Mouse (Mus musculus): Measurements from ENCODE around the gene Tm9sf3. TPM values are rescaled to one million over a fixed set of nuclear protein-coding genes. Genes with fewer than 3 reads are reported as not detected.
A peak's percentile ranks its signal among the peaks of the same experiment; 100 is the strongest.

Gene Tm9sf3
- polyA plus RNA-seq, 1 experiment from 2014 or later: 147 TPM

DNA sequence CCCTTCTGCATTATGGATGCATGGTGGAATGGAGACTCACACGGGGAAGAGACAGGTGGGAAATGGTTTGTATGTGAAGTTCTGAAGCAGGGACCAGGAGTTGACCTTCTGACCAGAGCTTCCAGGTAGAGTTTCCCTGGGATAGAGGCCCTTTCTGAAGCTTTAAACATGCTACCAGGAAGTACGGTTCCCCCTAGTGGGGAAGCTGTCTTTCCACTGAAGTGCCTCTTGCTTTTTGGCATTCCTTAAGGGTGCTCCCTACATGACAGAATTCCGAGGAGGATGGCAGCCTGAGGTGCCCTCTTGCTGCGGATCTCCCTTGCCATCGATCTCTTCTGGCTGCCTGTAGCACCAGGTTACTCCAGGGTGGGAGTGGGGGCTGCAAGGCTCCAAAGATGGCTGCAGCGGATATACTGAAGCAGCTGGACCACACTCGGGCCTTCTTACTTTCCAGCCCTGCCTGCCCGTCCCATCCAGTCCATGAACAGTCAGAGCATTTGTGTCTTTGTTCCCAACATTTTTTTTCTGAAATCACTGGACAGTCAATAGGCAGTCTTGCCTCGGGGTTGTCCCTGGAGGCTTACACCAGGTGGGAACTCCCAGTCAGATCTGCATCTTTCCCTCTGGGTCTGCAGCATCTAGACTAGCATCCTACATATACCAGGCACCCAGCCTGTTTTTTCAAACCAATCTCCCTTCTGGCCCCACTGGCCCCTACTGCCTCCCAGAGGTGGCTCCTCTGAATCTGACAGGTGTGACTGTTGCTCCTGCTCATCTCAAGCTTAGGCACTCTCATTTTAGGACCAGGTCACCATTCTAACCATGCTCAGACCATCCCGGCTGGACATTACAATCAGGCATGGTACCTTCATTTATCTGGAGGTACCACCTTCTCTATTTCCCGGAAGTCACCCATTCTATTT, 59.4 kb downstream of the Tm9sf3 start:
- no peaks in the 10 kb centered on the region for H3K9me3 ChIP-seq
- H3K4me3 ChIP-seq: no peak overlapping the region
- no peak for ATAC-seq (ENCODE audit: insufficient number of reproducible peaks, low FRiP score, low TSS enrichment, low read depth)
- 0 out of 2 replicates have a peak, but pooled peaks cover 3% of the 10 kb centered on the region for H3K36me3 ChIP-seq
- peaks cover 18% of the 10 kb centered on the region for H3K4me1 ChIP-seq
- WGBS: 63% methylated on average over 11 of the region's 11 CpGs
- H3K9ac ChIP-seq: no peak overlapping the region
- H3K27ac ChIP-seq: no peak overlapping the region
- H3K27me3 ChIP-seq: peaks cover 57% of the 10 kb centered on the region
- no peak overlapping the region for H3K4me2 ChIP-seq

DNA sequence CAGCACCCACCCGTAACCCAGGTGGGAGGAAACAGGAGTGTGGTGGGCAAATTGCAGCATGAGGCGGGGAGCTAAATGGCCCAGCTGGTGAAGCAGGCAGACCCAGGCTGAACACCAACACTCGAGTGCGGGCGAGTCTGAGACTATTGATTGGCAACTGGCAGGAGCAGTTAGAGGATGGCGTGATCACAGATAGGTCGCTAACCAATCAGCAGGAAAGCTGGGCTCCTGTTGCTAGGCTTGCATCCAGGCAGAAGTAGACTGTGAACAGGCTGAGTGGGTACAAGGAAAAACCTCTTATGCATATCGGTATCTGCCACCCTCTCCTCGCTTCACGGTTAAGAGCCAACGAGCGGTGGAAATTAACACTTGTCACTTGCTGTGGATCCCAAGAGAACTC, 66.2 kb downstream of the Tm9sf3 start:
- no peak for ATAC-seq (ENCODE audit: insufficient number of reproducible peaks, low FRiP score, low TSS enrichment, low read depth)
- no peaks in the 10 kb centered on the region for H3K36me3 ChIP-seq
- WGBS: 83% methylated on average over 12 of the region's 12 CpGs
- no peak overlapping the region for H3K4me3 ChIP-seq
- no peak overlapping the region for H3K27ac ChIP-seq
- no peak overlapping the region for H3K9ac ChIP-seq
- H3K4me1 ChIP-seq: peaks cover 4% of the 10 kb centered on the region; the same call in 1 of the 2 replicates
- H3K9me3 ChIP-seq: no peaks in the 10 kb centered on the region
- H3K27me3 ChIP-seq: peaks cover 3% of the 10 kb centered on the region; the same call in 1 of the 2 replicates
- H3K4me2 ChIP-seq: no peak overlapping the region

DNA sequence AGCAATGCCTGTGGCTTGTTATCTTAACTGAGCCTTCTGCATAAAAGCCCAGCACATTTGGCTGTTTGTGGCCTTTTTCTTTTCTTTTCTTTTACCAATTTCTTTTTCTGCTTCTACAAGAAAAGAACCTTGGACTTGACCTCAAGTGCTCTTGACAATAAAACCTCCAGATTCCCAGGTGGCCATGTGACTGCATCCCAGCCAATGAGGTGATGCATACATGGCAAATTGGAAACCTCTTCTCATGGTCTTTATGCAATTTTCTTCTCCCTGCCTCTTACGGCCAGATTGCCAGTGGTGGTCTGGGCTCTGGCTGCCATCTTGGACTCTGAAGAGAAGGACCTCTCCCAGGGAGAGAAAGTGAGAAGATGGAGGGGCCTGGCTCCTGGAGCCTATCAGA, 70.4 kb downstream of the Tm9sf3 start:
- Histone ChIP-seq H3K36me3 (no peaks in the 10 kb centered on the region), H3K27ac (no peak overlapping the region), H3K9ac (no peak overlapping the region), H3K4me1 (peaks cover 4% of the 10 kb centered on the region; the same call in 1 of the 2 replicates), H3K27me3 (no peaks in the 10 kb centered on the region), H3K9me3 (no peaks in the 10 kb centered on the region), H3K4me3 (no peak overlapping the region), H3K4me2 (no peak overlapping the region)
- ATAC-seq (ENCODE audit: insufficient number of reproducible peaks, low FRiP score, low TSS enrichment, low read depth): no peak
- 75% methylated on average over 1 of the region's 1 CpGs for WGBS

DNA sequence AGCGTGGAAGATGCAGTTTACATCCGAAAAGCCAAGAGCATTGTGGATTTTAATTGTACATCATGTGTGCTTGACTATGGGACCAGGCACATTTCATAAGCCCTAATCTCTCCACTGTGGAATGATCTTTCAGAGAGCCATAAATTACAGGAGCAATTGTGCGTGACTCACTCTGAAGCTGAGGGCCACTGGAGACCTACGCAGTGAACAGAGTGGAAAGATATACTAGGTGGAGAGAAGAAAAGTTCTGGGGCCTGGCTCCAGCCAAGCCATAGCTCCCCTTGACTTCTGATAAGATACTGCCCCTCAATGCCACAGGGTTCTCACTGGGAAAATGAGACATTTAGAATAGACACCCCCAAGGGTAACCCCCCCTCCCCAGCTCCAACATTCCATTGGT, 70.8 kb downstream of the Tm9sf3 start:
- no peak overlapping the region for H3K4me2 ChIP-seq
- no peaks in the 10 kb centered on the region for H3K9me3 ChIP-seq
- ATAC-seq (ENCODE audit: insufficient number of reproducible peaks, low FRiP score, low TSS enrichment, low read depth): no peak
- no peaks in the 10 kb centered on the region for H3K36me3 ChIP-seq
- no peak overlapping the region for H3K4me3 ChIP-seq
- H3K27me3 ChIP-seq: no peaks in the 10 kb centered on the region
- H3K4me1 ChIP-seq: peaks cover 4% of the 10 kb centered on the region; the same call in 1 of the 2 replicates
- H3K9ac ChIP-seq: no peak overlapping the region
- WGBS: 80% methylated on average over 4 of the region's 4 CpGs
- H3K27ac ChIP-seq: no peak overlapping the region

DNA sequence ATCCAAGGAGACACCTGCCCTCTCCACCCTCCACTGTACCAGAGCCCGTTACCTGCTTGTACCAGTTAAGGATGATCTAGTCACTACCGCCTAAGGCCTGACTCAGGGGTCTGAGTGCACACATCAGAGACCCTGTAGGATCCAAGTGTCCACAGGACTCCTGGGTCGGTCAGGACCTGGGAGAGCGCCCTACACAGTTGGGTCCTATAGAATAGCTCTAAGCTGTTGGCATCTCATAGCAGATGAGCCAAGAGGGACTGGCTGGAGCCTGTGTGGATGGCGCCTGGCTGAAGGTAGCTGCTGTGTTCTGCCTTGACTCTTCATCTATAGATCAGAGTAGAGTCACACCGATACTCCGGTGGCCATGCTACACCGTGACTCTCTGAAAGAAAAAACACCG, 72.1 kb downstream of the Tm9sf3 start:
- Histone ChIP-seq H3K27ac (no peak overlapping the region), H3K4me1 (peaks cover 4% of the 10 kb centered on the region; the same call in 1 of the 2 replicates), H3K4me3 (no peak overlapping the region), H3K36me3 (no peaks in the 10 kb centered on the region), H3K9me3 (no peaks in the 10 kb centered on the region), H3K27me3 (no peaks in the 10 kb centered on the region), H3K4me2 (no peak overlapping the region), H3K9ac (no peak overlapping the region)
- 0 out of 2 replicates have a peak, but pooled peaks have one; percentile 14 for ATAC-seq (ENCODE audit: insufficient number of reproducible peaks, low FRiP score, low TSS enrichment, low read depth)
- WGBS: 79% methylated on average over 9 of the region's 9 CpGs

DNA sequence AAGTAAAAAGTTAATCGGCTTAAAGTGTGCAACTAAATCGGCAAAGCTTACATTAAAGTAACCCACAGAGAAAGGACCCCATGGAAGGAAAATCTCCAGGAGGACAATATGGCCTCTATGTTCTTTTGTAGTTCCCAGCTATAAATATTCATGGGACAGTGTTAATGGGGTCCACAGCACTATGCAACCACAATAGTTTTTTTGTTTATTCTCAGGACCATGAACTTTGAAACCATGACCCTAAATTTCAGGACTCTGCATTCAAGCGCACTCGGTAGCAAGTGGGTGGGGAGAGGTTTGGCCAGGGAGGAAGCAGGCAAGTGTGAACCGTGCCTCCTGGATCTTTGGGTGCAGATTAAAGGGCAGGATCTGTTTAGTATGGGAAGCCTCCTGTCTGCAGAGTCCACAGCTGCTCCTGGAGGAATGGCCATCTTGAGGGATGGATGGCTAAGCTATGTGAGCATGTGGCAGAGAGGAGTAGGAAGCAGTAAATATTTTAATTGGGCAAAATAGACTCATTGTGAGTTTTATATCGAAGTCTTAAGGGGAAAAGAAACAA, 72.8 kb downstream of the Tm9sf3 start:
- no peak overlapping the region for H3K27ac ChIP-seq
- no peaks in the 10 kb centered on the region for H3K27me3 ChIP-seq
- H3K9ac ChIP-seq: no peak overlapping the region
- H3K4me1 ChIP-seq: peaks cover 4% of the 10 kb centered on the region; the same call in 1 of the 2 replicates
- 63% methylated on average over 6 of the region's 6 CpGs for WGBS
- ATAC-seq (ENCODE audit: insufficient number of reproducible peaks, low FRiP score, low TSS enrichment, low read depth): no peak
- no peak overlapping the region for H3K4me3 ChIP-seq
- H3K36me3 ChIP-seq: no peaks in the 10 kb centered on the region
- no peak overlapping the region for H3K4me2 ChIP-seq
- H3K9me3 ChIP-seq: no peaks in the 10 kb centered on the region

DNA sequence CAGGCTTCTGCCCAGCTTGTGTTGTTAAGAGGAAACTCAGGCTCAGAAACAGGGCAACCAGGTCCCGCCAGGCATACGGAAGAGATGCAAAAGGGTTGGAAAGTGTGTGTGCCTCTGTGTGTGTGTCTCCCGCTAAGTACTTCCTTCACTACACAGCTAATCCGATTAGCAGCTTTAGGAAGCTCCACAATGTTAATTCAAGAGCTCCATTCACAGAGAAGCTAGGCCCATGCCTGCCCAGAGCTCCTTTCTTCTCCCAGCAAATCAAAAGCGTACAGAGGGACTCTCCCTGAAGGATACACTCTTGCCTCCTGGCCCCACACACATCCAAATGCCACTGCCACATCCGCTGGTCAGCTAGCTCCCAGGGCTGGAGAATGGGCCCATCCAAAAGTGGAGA, 86.5 kb downstream of the Tm9sf3 start:
- WGBS: 63% methylated on average over 6 of the region's 6 CpGs
- Histone ChIP-seq H3K4me1 (no peaks in the 10 kb centered on the region), H3K9ac (no peak overlapping the region), H3K4me2 (no peak overlapping the region), H3K27ac (no peak overlapping the region), H3K4me3 (no peak overlapping the region), H3K36me3 (no peaks in the 10 kb centered on the region), H3K27me3 (0 out of 2 replicates have a peak, but pooled peaks cover 5% of the 10 kb centered on the region), H3K9me3 (no peaks in the 10 kb centered on the region)
- ATAC-seq (ENCODE audit: insufficient number of reproducible peaks, low FRiP score, low TSS enrichment, low read depth): no peak

DNA sequence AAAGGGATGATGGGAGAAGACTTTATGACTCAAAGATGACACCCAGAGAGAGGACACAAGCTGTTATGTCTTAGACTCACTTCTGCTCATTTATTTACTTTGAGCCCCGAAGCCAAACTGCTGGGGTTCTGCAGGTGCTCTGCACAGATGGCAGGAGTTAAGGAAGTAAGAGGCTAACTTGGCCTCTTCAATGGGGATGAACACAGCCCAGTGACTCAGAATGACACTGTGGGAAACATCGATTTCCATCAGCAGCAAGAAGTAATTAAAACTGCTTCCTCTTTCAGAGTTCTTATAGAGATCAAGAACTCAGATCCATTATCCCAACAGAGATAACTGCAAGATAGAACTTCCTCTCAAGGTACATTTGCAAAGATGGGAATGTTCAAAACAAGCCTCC, 86.9 kb downstream of the Tm9sf3 start:
- no peak overlapping the region for H3K4me3 ChIP-seq
- 0 out of 2 replicates have a peak, but pooled peaks cover 5% of the 10 kb centered on the region for H3K27me3 ChIP-seq
- WGBS: 76% methylated on average over 2 of the region's 2 CpGs
- H3K4me2 ChIP-seq: no peak overlapping the region
- no peaks in the 10 kb centered on the region for H3K36me3 ChIP-seq
- no peaks in the 10 kb centered on the region for H3K9me3 ChIP-seq
- H3K4me1 ChIP-seq: no peaks in the 10 kb centered on the region
- no peak overlapping the region for H3K9ac ChIP-seq
- no peak overlapping the region for H3K27ac ChIP-seq
- ATAC-seq (ENCODE audit: insufficient number of reproducible peaks, low FRiP score, low TSS enrichment, low read depth): no peak

DNA sequence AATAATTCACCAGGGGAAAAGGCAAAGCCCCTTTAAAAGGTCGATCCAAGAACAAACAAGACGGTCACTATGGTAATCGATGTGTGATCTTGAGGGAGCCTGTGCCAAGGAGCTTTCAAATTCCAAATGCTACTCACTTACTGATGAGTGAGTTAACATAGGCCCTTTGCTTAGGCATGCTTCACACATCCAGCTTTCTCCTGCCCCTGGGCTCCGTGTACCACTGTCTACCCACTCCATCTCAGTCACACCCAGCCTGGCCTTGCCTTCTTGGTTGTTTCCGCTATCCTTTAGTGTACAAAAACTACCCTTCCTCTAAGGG, 97.9 kb downstream of the Tm9sf3 start:
- H3K9me3 ChIP-seq: no peaks in the 10 kb centered on the region
- no peak overlapping the region for H3K9ac ChIP-seq
- WGBS: 68% methylated on average over 5 of the region's 5 CpGs
- no peaks in the 10 kb centered on the region for H3K36me3 ChIP-seq
- H3K27me3 ChIP-seq: no peaks in the 10 kb centered on the region
- H3K27ac ChIP-seq: no peak overlapping the region
- no peak overlapping the region for H3K4me2 ChIP-seq
- H3K4me3 ChIP-seq: no peak overlapping the region
- no peak for ATAC-seq (ENCODE audit: insufficient number of reproducible peaks, low FRiP score, low TSS enrichment, low read depth)
- no peaks in the 10 kb centered on the region for H3K4me1 ChIP-seq

DNA sequence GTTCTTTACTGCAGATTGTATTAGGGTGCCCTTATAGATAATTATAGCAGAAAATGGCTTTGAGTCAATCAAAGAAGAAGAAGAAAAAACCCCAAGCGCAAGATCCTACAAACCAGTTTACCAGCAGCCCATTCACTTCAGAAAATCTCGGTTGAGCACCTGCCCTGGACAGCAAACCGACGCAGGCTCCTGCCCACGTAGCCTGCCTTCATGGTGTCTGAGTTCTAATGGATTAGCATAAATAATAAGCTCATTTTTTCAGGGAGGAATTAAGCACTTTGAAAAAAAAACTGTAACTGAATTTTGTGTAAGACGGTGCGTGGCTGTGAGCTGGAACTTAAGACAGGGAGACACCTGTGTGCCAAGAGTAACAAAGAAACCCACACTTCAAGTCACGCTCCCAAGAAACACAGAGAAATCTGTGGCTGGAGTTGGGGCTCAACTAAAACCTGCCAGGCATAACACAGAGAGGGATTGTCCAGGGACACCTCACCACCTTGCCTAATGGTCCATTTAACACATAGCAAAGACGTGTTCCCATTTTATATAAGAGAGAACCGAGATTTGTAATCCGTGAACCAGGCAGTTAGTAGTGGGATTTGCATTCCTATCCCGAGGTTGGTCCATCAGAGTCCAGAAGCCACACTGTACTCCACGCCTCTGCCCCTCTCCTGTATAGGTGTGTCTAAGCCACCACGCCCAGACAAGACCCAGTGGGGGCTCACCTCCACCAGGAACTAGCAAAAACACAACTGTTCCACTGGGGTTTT, 98.5 kb downstream of the Tm9sf3 start:
- Histone ChIP-seq H3K27me3 (no peaks in the 10 kb centered on the region), H3K27ac (no peak overlapping the region), H3K4me3 (no peak overlapping the region), H3K36me3 (no peaks in the 10 kb centered on the region), H3K9me3 (no peaks in the 10 kb centered on the region), H3K9ac (no peak overlapping the region), H3K4me1 (no peaks in the 10 kb centered on the region), H3K4me2 (no peak overlapping the region)
- WGBS: 66% methylated on average over 14 of the region's 14 CpGs
- ATAC-seq (ENCODE audit: insufficient number of reproducible peaks, low FRiP score, low TSS enrichment, low read depth): no peak

DNA sequence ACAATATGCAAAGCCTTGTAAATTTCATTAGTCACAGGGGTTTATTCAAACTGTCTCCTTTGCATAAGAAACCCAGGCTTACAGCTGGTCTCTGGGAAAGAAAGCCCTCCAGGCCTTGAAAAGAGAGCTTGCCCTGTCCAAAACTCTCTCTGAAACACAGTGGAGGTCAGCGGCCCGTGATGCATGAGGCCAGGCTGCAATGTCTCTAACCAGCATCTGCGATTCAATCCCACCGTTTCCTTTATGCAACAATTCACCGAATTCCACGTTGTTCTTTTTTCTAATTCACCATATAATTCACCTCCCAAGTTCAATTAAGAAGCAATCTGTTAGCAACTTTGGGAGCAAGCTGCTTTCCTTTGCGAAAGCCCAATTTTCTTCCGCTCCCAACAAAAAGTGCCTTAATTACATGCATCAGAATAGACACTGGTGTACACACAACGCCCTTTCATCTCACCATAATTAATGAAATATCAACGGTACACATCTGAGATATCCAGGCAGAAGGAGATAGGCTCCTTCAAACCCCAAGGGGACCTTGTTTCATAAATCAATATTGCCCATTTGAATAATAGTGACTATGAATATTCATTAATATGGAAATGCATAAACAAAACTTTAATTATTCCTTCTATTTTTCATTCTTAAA, 99.2 kb downstream of the Tm9sf3 start:
- H3K9me3 ChIP-seq: no peaks in the 10 kb centered on the region
- H3K27me3 ChIP-seq: no peaks in the 10 kb centered on the region
- H3K4me2 ChIP-seq: no peak overlapping the region
- H3K4me1 ChIP-seq: 0 out of 2 replicates have a peak, but pooled peaks cover 2% of the 10 kb centered on the region
- H3K27ac ChIP-seq: no peak overlapping the region
- H3K36me3 ChIP-seq: no peaks in the 10 kb centered on the region
- no peak for ATAC-seq (ENCODE audit: insufficient number of reproducible peaks, low FRiP score, low TSS enrichment, low read depth)
- WGBS: 73% methylated on average over 10 of the region's 10 CpGs
- H3K4me3 ChIP-seq: no peak overlapping the region
- no peak overlapping the region for H3K9ac ChIP-seq
